Mouse (Mus musculus) forebrain, embryonic 12.5 days (tissue): ENCODE results near the gene Rcn1. TPM values are rescaled to one million over a fixed set of nuclear protein-coding genes. Genes with fewer than 3 reads are reported as not detected.

ENCODE experiments used
- ATAC-seq: fragments of 200-750 bp; cut with Nextera tagmentation; 2 replicates; pipeline ENCODE4 v1.8.0; 2017; ENCODE audit warnings: moderate TSS enrichment; ENCODE audit not compliant: low FRiP score
- H3K27ac ChIP-seq: fragments of 300-500 bp; sonication (generic); 2 replicates; pipeline ENCODE4 v1.5.1; 2016; ENCODE audit warnings: mild to moderate bottlenecking
- H3K27me3 ChIP-seq: fragments of 300-500 bp; sonication (generic); 2 replicates; pipeline ENCODE4 v1.6.1; 2016; ENCODE audit warnings: mild to moderate bottlenecking
- H3K36me3 ChIP-seq: fragments of 300-500 bp; sonication (generic); replicated peaks from 2 replicates; pipeline ENCODE4 v1.6.1; 2016; ENCODE audit warnings: mild to moderate bottlenecking
- H3K4me1 ChIP-seq: fragments of 300-500 bp; sonication (generic); 2 replicates; pipeline ENCODE4 v1.6.1; 2016
- H3K4me2 ChIP-seq: fragments of 300-500 bp; sonication (generic); 2 replicates; pipeline ENCODE4 v1.6.1; 2016; ENCODE audit warnings: mild to moderate bottlenecking, moderate library complexity
- H3K4me3 ChIP-seq: fragments of 300-500 bp; sonication (generic); replicated peaks from 2 replicates; pipeline ENCODE4 v1.5.1; 2016; ENCODE audit warnings: mild to moderate bottlenecking
- H3K9ac ChIP-seq: fragments of 300-500 bp; sonication (generic); 2 replicates; pipeline ENCODE4 v1.6.1; 2016; ENCODE audit warnings: mild to moderate bottlenecking
- H3K9me3 ChIP-seq: fragments of 300-500 bp; sonication (generic); 2 replicates; pipeline ENCODE4 v1.6.1; 2016
- WGBS: fragments of 180-500 bp; shearing (Covaris S2); methylation state at CpG from one replicate; pipeline ENCODE4 v1.1.7; 2016; 5-methylcytosine and 5-hydroxymethylcytosine counted together
- polyA plus RNA-seq: library from polyadenylated mRNA; unstranded; fragments of >200 nt; fragmentation: Nextera tagmentation; extraction: Ambion mirVana; gene quantifications from 2 replicates; pipeline ENCODE4 v1.2.1, GENCODE M21; 2016

The Rcn1 gene
- polyA plus RNA-seq: 102 and 114 TPM in 2 replicates

DNA sequence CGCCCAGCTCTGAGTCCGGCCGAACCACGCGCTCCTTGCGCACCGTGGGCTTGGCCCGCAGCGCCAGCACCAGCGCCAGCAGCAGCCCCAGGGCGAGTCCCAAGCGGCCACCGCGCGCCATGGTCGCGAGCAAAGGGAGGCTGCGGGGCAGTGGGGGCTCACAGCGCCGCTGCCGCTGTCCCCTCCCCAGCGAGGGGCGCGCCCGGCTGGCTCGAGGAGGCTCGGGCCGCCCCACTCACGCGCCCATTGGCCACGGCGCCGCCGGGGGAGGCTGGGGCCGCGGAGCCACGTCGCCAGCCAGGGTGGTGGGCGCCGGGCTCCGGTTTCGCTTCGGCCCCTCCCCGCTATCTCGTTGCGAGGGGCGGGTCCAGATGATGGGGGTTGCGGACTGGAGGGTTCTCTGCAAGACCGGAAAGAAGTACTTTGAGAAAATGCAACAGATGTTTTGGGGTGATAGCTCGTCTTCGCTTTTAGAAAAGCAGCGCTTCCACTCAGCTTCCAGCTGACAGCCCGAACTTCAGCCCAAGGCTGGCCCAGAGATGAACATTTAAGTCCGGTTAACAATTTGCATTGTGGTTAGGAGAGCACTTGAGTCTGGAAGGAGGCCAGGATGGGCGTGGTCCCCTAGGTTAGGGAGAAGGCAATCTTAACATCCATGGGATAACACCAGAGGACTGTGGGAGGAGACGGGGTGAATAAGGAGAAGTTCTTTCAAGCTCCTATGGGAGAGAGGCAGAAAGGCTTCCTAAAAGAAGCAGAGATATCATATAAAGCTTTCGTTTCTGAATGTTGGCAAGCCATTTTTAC, at the start of gene Rcn1:
Gene Rcn1 (minus strand): TSS at position 235 of the 807 bp plus-strand sequence.
- Histone ChIP-seq H3K36me3 (peaks cover 7% of the 10 kb centered on the region), H3K4me1 (peaks cover 24% of the 10 kb centered on the region), H3K4me3 (peak within 1 kb of the TSS; percentile 68), H3K9me3 (no peaks in the 10 kb centered on the region), H3K9ac (peak within 1 kb of the TSS; percentile 86), H3K4me2 (peak within 1 kb of the TSS; percentile 87), H3K27me3 (0 out of 2 replicates have a peak, but pooled peaks cover 5% of the 10 kb centered on the region), H3K27ac (peak within 1 kb of the TSS; percentile 91)
- ATAC-seq: peak; percentile 94
- 1% methylated on average over 57 of the region's 57 CpGs for WGBS

DNA sequence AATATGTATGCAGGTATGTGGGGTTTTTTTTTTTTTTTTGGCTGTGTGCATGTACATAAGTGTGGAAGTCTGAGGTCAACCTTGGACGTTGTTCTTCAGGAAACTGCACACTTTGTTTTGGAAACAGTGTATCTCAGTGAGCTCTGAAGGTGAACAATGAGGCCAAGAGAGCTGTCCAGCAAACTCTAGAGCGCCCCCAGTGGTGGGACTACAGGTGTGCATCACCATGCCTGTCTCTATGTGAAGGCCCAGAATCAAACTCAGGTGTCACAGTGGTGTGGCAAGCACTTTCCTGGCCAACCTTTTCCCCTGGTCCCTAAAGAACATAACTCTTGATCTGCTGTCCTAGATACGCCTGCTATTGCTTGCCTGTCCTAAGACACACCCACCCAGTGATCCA, 45.0 kb upstream of the Rcn1 start:
- H3K4me1 ChIP-seq: no peaks in the 10 kb centered on the region
- H3K4me3 ChIP-seq: no peak overlapping the region
- H3K27me3 ChIP-seq: no peaks in the 10 kb centered on the region
- no peaks in the 10 kb centered on the region for H3K9me3 ChIP-seq
- H3K27ac ChIP-seq: no peak overlapping the region
- ATAC-seq: no peak
- no peak overlapping the region for H3K9ac ChIP-seq
- WGBS: 34% methylated on average over 3 of the region's 3 CpGs
- H3K36me3 ChIP-seq: no peaks in the 10 kb centered on the region
- no peak overlapping the region for H3K4me2 ChIP-seq

DNA sequence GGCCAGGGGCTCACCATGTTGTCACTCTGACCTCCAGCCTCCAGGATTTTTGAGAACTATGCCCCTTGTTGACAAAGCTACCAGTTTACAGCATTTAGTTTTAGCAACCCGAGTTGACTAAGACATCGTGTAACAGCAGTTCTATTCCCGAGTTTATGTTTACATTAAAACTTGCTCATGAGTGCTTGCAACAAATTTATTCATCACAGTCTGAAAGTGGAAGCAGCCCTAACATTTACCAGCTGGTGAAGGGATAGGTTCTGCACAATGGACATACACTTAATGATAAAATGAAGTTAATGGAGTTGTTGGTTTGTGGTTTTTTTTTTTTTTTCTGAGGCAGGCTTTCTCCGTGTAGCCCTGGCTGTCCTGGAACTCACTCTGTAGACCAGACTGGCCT, 39.9 kb upstream of the Rcn1 start:
- Histone ChIP-seq H3K4me2 (no peak overlapping the region), H3K27me3 (peaks cover 3% of the 10 kb centered on the region; the same call in 1 of the 2 replicates), H3K27ac (no peak overlapping the region), H3K9me3 (no peaks in the 10 kb centered on the region), H3K9ac (no peak overlapping the region), H3K4me3 (no peak overlapping the region), H3K36me3 (no peaks in the 10 kb centered on the region), H3K4me1 (no peaks in the 10 kb centered on the region)
- WGBS: 88% methylated on average over 4 of the region's 4 CpGs
- ATAC-seq: no peak

DNA sequence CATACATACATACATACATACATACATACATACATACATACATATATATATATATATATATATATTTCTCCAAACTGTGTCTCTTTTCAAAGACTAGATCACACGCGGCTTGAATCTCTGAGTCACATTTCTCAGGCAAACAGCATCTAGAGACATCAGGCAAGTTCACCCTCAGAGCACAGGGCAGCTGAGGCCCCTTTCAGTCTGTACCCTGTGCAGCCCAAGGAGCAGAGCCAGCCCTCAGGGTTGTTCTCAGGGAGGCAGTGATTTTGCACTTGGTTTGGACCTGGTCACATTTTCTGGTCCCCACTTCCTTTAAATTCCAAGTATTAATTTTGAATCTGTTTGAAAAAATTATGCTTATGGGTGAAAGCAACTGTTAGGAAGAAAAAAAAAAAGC, 39.4 kb upstream of the Rcn1 start:
- Histone ChIP-seq H3K36me3 (no peaks in the 10 kb centered on the region), H3K9me3 (no peaks in the 10 kb centered on the region), H3K27me3 (peaks cover 6% of the 10 kb centered on the region; the same call in 1 of the 2 replicates), H3K27ac (no peak overlapping the region), H3K4me2 (no peak overlapping the region), H3K4me1 (no peaks in the 10 kb centered on the region), H3K9ac (no peak overlapping the region), H3K4me3 (no peak overlapping the region)
- ATAC-seq: no peak
- whole genome bisulfite sequencing: 86% methylated on average over 2 of the region's 2 CpGs

DNA sequence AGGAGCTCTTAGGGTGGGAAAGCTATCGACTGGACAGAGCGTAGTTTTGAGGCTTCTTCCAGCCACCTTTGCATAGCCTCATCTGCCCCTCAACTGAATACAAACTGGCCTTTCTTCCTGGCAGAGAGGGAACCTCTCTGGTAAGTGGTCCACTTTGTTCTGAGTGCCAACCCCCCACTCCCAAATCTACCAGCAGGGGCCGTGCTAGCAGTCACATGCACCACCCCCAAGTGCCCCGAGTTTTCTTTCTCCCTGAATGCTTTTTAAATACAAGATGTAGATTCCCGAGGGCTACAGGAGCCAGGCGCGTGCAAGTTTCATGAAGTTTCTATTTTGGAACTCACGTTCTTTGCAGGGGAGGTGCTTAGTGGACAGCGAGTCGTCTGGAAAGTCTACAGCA, 33.8 kb upstream of the Rcn1 start:
- Histone ChIP-seq H3K9ac (peak overlapping the region; percentile 25; the same call in 1 of the 2 replicates), H3K36me3 (no peaks in the 10 kb centered on the region), H3K27me3 (peaks cover 6% of the 10 kb centered on the region; the same call in 1 of the 2 replicates), H3K27ac (no peak overlapping the region), H3K4me1 (peaks cover 12% of the 10 kb centered on the region), H3K4me2 (peak overlapping the region; percentile 30), H3K9me3 (no peaks in the 10 kb centered on the region), H3K4me3 (no peak overlapping the region)
- 13% methylated on average over 10 of the region's 10 CpGs for WGBS
- 0 out of 2 replicates have a peak, but pooled peaks have one; percentile 49 for ATAC-seq

DNA sequence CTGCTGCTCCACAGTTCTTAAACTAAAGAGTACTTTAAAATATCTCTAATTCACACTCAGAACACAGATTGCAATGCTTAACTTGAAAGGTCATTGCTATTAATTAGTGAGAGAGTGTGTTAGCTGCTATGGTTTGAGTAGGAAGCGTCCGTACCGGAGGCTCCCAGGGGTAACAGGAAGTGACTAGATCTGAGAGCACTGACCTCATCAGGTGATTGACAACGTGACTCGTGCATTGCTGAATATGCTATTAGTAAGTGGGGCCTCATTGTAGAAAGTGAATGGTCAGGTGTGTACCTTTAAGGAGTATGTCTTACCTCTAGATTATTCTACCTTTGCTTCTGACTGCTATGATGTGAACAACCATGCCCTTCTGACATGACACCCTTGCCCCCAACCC, 31.3 kb upstream of the Rcn1 start:
- peaks cover 12% of the 10 kb centered on the region for H3K4me1 ChIP-seq
- H3K27me3 ChIP-seq: peaks cover 20% of the 10 kb centered on the region
- no peak overlapping the region for H3K9ac ChIP-seq
- no peaks in the 10 kb centered on the region for H3K9me3 ChIP-seq
- H3K27ac ChIP-seq: no peak overlapping the region
- no peak overlapping the region for H3K4me2 ChIP-seq
- ATAC-seq: no peak
- H3K36me3 ChIP-seq: no peaks in the 10 kb centered on the region
- 79% methylated on average over 5 of the region's 5 CpGs for WGBS
- H3K4me3 ChIP-seq: no peak overlapping the region

DNA sequence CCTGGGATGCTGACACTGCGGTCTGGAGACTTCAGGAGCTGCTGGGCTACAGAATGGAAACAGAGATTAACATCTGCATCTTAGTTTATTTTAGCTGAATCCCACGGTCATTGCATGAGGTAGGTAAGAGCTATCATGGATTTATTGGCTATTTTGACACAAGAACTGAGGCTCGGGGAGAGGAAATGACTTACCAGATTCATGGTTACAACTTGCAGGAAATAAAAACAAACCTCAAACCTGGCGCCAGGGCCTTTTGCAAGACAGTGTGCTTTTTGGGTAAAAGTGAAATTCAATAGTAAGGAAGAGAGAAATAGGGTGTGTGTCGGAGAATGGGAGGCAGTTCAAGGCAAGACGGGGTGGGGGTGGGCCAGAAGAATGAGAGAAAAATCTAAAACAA, 30.8 kb upstream of the Rcn1 start:
- Histone ChIP-seq H3K36me3 (no peaks in the 10 kb centered on the region), H3K9ac (no peak overlapping the region), H3K4me3 (no peak overlapping the region), H3K9me3 (no peaks in the 10 kb centered on the region), H3K4me1 (peaks cover 12% of the 10 kb centered on the region), H3K4me2 (no peak overlapping the region), H3K27ac (no peak overlapping the region), H3K27me3 (peaks cover 20% of the 10 kb centered on the region)
- WGBS: 86% methylated on average over 6 of the region's 6 CpGs
- no peak for ATAC-seq

DNA sequence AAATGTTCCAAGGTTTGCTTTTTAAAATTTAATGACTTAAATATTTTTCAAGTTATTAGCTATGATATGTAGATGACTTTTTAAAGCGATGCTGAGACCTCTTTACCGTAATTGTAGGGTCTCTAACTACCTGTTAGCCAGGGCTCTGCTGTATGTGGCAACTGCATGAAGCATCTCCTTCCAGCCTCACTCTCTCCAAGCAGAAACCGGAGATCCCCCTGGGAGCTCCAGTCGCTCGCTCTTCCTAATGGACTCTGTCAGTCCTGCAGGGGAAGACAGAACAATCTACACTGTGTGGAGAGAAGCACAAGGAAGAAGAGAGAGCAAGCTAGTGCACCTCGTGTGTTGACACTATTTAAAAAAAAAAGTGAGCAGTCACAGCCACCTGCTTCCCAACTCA, 29.3 kb upstream of the Rcn1 start:
- no peaks in the 10 kb centered on the region for H3K36me3 ChIP-seq
- peaks cover 11% of the 10 kb centered on the region for H3K4me1 ChIP-seq
- WGBS: 26% methylated on average over 6 of the region's 6 CpGs
- no peak overlapping the region for H3K9ac ChIP-seq
- H3K9me3 ChIP-seq: no peaks in the 10 kb centered on the region
- H3K4me2 ChIP-seq: no peak overlapping the region
- H3K27me3 ChIP-seq: peaks cover 13% of the 10 kb centered on the region
- H3K27ac ChIP-seq: no peak overlapping the region
- ATAC-seq: no peak; the same call in 1 of the 2 replicates
- H3K4me3 ChIP-seq: no peak overlapping the region

DNA sequence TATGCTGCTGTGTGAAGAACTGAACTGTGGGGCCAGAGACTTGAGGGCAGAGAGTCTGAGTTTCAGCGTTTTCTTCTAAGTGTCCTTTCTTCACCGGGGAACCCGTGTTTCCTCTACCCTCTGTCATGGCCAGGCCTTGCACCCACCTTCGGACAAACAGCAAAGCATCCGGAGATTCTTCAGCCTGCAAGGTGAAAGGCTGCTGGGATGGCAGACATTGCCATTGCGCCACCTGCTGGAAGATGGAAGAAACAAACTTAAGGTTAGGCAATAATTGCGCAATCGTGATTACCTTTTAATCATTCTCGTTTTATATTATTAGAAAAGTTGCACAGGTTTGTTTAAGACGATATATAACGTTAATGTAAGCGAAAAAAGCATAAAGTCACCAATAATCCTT, 28.9 kb upstream of the Rcn1 start:
- Histone ChIP-seq H3K27ac (no peak overlapping the region), H3K36me3 (no peaks in the 10 kb centered on the region), H3K4me1 (peaks cover 7% of the 10 kb centered on the region), H3K27me3 (peaks cover 13% of the 10 kb centered on the region), H3K9ac (no peak overlapping the region), H3K4me2 (no peak overlapping the region), H3K9me3 (no peaks in the 10 kb centered on the region), H3K4me3 (no peak overlapping the region)
- 5% methylated on average over 12 of the region's 12 CpGs for WGBS
- ATAC-seq: peak; percentile 61; the same call in 1 of the 2 replicates

DNA sequence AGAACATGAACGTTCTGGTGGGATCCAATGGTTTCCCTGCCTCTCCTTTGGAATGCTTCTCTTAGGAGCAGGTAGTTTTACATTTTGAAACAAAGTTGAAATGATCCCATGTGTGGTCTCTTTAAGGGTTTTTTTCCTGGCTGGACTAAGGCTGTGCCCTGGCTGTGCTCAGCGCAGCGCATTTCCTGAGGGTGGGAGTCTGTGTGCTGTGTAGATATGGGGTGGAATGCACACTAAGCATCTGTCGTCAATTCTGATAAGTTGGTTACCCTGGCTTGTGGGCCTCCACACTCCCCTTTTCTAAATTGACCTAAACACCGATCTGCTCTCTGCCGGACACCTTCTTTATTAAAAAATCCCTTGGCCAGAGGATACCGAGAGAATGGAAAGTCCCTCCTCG, 28.3 kb upstream of the Rcn1 start:
- Histone ChIP-seq H3K27ac (no peak overlapping the region), H3K4me1 (0 out of 2 replicates have a peak, but pooled peaks cover 3% of the 10 kb centered on the region), H3K9me3 (no peaks in the 10 kb centered on the region), H3K27me3 (peaks cover 13% of the 10 kb centered on the region), H3K4me3 (no peak overlapping the region), H3K4me2 (no peak overlapping the region), H3K9ac (no peak overlapping the region), H3K36me3 (no peaks in the 10 kb centered on the region)
- 78% methylated on average over 8 of the region's 8 CpGs for WGBS
- ATAC-seq: no peak

DNA sequence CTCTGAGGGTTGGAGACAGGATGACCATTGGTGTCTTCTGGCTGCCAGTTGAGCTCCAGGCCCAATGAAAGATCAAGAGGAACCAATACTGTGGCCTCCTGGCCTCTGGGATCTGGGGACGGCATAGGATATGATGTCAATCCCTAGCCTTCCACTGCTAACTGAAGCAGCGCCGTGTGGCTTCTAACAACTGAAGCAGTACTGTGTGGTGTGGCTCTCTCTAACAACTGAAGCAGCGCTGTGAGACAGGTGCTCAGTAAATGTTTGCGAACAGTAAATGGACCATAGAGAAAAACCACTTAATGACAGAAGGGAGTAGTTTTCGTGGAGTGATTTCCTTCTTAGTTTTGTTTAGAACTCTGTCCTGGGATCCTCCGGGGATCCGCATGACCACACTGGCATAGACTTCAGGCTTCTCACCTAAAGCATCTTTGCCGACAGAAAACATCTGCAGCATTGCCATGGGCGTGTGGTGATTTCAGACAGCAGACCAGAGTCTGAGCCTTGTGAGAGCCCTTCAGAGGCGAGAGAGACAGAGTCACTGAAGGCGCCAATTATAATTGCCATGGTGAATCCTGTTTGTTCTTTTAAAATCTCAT, 19.6 kb upstream of the Rcn1 start:
- Histone ChIP-seq H3K9ac (no peak overlapping the region), H3K9me3 (no peaks in the 10 kb centered on the region), H3K27me3 (no peaks in the 10 kb centered on the region), H3K27ac (no peak overlapping the region), H3K4me3 (no peak overlapping the region), H3K4me1 (peaks cover 16% of the 10 kb centered on the region), H3K36me3 (no peaks in the 10 kb centered on the region), H3K4me2 (no peak overlapping the region)
- WGBS: 92% methylated on average over 12 of the region's 12 CpGs
- ATAC-seq: no peak

DNA sequence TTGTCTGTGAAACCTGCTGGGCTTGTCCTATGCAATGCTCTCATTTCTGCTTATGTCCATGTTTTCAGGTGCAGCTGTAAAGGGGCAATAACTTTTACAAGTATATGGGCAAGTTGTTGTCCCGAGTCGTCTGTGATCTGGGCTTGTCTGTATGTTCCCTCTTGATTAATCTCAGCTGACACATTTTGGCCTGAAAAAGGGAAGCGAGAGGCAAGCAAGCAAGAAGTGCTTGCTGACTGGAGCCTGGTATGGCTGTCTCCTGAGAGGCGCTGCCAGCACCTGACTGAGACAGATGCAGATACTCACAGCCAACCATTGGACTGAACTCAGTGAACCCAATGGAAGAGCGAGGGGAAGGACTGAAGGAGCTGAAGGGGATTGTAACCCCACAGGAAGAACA, 18.5 kb upstream of the Rcn1 start:
- Histone ChIP-seq H3K4me1 (peaks cover 16% of the 10 kb centered on the region), H3K4me3 (no peak overlapping the region)
- no peak for ATAC-seq

More for the DNA sequence above, 18.5 kb upstream of the Rcn1 start:
- WGBS: 88% methylated on average over 5 of the region's 5 CpGs
- no peaks in the 10 kb centered on the region for H3K9me3 ChIP-seq
- H3K4me2 ChIP-seq: no peak overlapping the region
- H3K9ac ChIP-seq: no peak overlapping the region
- no peak overlapping the region for H3K27ac ChIP-seq
- H3K27me3 ChIP-seq: no peaks in the 10 kb centered on the region
- no peaks in the 10 kb centered on the region for H3K36me3 ChIP-seq
